Comparison of ENCODE assay signal across 12 mouse cellular contexts in genomic region chr7:34484908-34485598, GRCm38 (mm10).
DNase-seq lines count a peak whose midpoint lies in the region; ATAC-seq and TF ChIP-seq lines count a peak whose summit lies in the region.
"Had no signal": no experiment of that assay in that cellular context is flagged by ENCODE, and none has a peak within 500 bp of the region (broad histone marks: within the 10 kb centered on the region; RNA-seq: fewer than 3 reads in every experiment).

No protein-coding gene starts in this region.

- CTCF ChIA-PET in Patski (lab: Charles Lee) = no interaction called here

- no peak overlapping the region for H3K27ac ChIP-seq in hindbrain, postnatal 0 days
- H3K27ac ChIP-seq in hindbrain, embryonic 14.5 days = no peak overlapping the region
- H3K27ac ChIP-seq in heart, embryonic 12.5 days (ENCODE audit: poor library complexity, severe bottlenecking) = no peak overlapping the region
- H3K27ac ChIP-seq: liver, embryonic 15.5 days; stomach, embryonic 15.5 days had no signal

- H3K4me3 ChIP-seq in hindbrain, postnatal 0 days (ENCODE audit: low read length) = no peak overlapping the region
- H3K4me3 ChIP-seq in hindbrain, embryonic 14.5 days (replicated peaks; ENCODE audit: low read length) = no peak overlapping the region
- no peak overlapping the region for H3K4me3 ChIP-seq in heart, embryonic 12.5 days
- H3K4me3 ChIP-seq: liver, embryonic 15.5 days; stomach, embryonic 15.5 days had no signal

- H3K36me3 ChIP-seq in hindbrain, postnatal 0 days (ENCODE audit: insufficient read depth, low read length) = no peaks in the 10 kb centered on the region
- H3K36me3 ChIP-seq in hindbrain, embryonic 14.5 days (replicated peaks; ENCODE audit: control insufficient read depth, insufficient read depth) = no peaks in the 10 kb centered on the region
- H3K36me3 ChIP-seq in heart, embryonic 12.5 days = no peaks in the 10 kb centered on the region
- H3K36me3 ChIP-seq: liver, embryonic 15.5 days; stomach, embryonic 15.5 days had no signal

- no peak overlapping the region for H3K4me2 ChIP-seq in hindbrain, postnatal 0 days (ENCODE audit: low read depth, low read length)
- H3K4me2 ChIP-seq in hindbrain, embryonic 14.5 days (replicated peaks) = no peak overlapping the region
- no peak overlapping the region for H3K4me2 ChIP-seq in heart, embryonic 12.5 days
- H3K4me2 ChIP-seq: liver, embryonic 15.5 days; stomach, embryonic 15.5 days had no signal

- no peaks in the 10 kb centered on the region for H3K27me3 ChIP-seq in hindbrain, postnatal 0 days (ENCODE audit: insufficient read depth, low read length)
- H3K27me3 ChIP-seq in hindbrain, embryonic 14.5 days (ENCODE audit: control insufficient read depth, insufficient read depth, low read length) = no peaks in the 10 kb centered on the region
- no peaks in the 10 kb centered on the region for H3K27me3 ChIP-seq in Patski
- H3K27me3 ChIP-seq in heart, embryonic 12.5 days (replicated peaks) = no peaks in the 10 kb centered on the region
- H3K27me3 ChIP-seq: liver, embryonic 15.5 days; stomach, embryonic 15.5 days had no signal

- WGBS in hindbrain, postnatal 0 days = 74% methylated on average over 18 of the region's 18 CpGs
- WGBS in hindbrain, embryonic 14.5 days = 75% methylated on average over 18 of the region's 18 CpGs
- 76% methylated on average over 18 of the region's 18 CpGs for WGBS in heart, embryonic 12.5 days

- no peak for ATAC-seq in hindbrain, postnatal 0 days
- no peak for ATAC-seq in hindbrain, embryonic 14.5 days (ENCODE audit: low FRiP score)
- ATAC-seq in Patski = peak; percentile 86
- no peak for ATAC-seq in heart, embryonic 12.5 days (ENCODE audit: insufficient number of reproducible peaks, low FRiP score)
- ATAC-seq: CD4-positive, CD25-positive, alpha-beta regulatory T cell, adult 4 months had no signal

- no peaks in the 10 kb centered on the region for H3K9me3 ChIP-seq in hindbrain, postnatal 0 days (ENCODE audit: low read length)
- H3K9me3 ChIP-seq in hindbrain, embryonic 14.5 days (ENCODE audit: control insufficient read depth, low read length) = no peaks in the 10 kb centered on the region
- H3K9me3 ChIP-seq in heart, embryonic 12.5 days (replicated peaks) = peaks cover 9% of the 10 kb centered on the region
- H3K9me3 ChIP-seq: liver, embryonic 15.5 days; stomach, embryonic 15.5 days had no signal

- in situ Hi-C loops in Patski (cut with MboI; ENCODE audit: low pct_unique_long_range_greater_than_20kb) = no loop called here

- H3K4me1 ChIP-seq in hindbrain, postnatal 0 days (ENCODE audit: insufficient read depth, low read length) = no peaks in the 10 kb centered on the region
- H3K4me1 ChIP-seq in hindbrain, embryonic 14.5 days (replicated peaks; ENCODE audit: control insufficient read depth, insufficient read depth, low read length) = no peaks in the 10 kb centered on the region
- H3K4me1 ChIP-seq in heart, embryonic 12.5 days (replicated peaks) = no peaks in the 10 kb centered on the region; the same call in 1 of the 2 replicates
- H3K4me1 ChIP-seq: liver, embryonic 15.5 days; stomach, embryonic 15.5 days had no signal

- POLR2A ChIA-PET in Patski (lab: Charles Lee) = no interaction called here

- DNase-seq in hindbrain, postnatal 0 days (ENCODE audit: low spot score) = no peak
- DNase-seq in hindbrain, embryonic 14.5 days (ENCODE audit: low spot score) = no peak
- peak; percentile 49 for DNase-seq in Patski (ENCODE audit: low read depth, low spot score)
- peak; percentile 85 for DNase-seq in kidney, adult 9 months
- peak; percentile 46 for DNase-seq in lung, postnatal 14 days
- no peak for DNase-seq in cerebellum, adult 9-10 months
- no peak for DNase-seq in spleen, adult 12 weeks (ENCODE audit: low spot score)
- DNase-seq: heart, postnatal 4 days had no signal

- peak; percentile 43; the same call in 1 of the 2 replicates for TF ChIP-seq CTCF in hindbrain, postnatal 0 days (IDR thresholded peaks at IDR 0.05; ENCODE audit: low read depth)
- peak; percentile 89 for TF ChIP-seq CTCF in Patski (IDR thresholded peaks at IDR 0.05)

- H3K9ac ChIP-seq in hindbrain, postnatal 0 days (replicated peaks; ENCODE audit: low read length) = no peak overlapping the region
- H3K9ac ChIP-seq in hindbrain, embryonic 14.5 days = no peak overlapping the region
- no peak overlapping the region for H3K9ac ChIP-seq in heart, embryonic 12.5 days
- H3K9ac ChIP-seq: liver, embryonic 15.5 days; stomach, embryonic 15.5 days had no signal

Comparison
In these comparisons a context has a peak if more than half of its experiments do, and no peak if none do; other contexts are left out.
1. DNase-seq: peak in Patski (single experiment), kidney, adult 9 months (single experiment) and lung, postnatal 14 days (single experiment); none in hindbrain, postnatal 0 days (single experiment), hindbrain, embryonic 14.5 days (single experiment), cerebellum, adult 9-10 months (single experiment) and spleen, adult 12 weeks (single experiment).